Mouse (Mus musculus) telencephalon, adult 2 months (tissue): ENCODE results near the gene Foxo3.

Experiments used
- DNase-seq: peaks from one replicate; pipeline ENCODE4 v3.0.0-alpha.2; 2011; ENCODE audit warnings: low read depth, low spot score

Foxo3 gene

DNA sequence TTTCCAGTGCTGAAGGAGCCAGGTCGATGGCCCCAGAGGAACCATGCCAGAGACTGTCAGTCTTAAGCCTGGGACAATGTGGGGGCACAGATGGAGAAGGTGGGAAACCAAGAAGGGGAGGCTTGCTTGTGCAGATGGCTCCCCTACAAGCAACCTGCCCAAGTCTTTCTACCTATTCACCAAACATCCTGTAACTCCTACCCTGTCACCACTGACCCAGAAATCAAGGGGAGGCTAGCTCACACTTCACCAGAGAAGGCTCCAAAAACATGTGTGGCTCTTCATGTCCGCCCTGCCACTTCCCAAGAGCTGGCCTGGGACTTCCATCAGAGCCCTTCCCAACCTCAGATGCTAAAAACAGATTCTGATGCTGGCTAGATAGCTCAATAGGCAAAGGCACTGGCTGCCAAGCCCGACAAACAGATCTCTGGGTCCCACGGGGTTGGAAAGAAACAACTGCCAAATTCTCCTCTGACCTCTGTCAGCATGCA, 48.8 kb downstream of the Foxo3 start:
- DNase-seq = no peak

DNA sequence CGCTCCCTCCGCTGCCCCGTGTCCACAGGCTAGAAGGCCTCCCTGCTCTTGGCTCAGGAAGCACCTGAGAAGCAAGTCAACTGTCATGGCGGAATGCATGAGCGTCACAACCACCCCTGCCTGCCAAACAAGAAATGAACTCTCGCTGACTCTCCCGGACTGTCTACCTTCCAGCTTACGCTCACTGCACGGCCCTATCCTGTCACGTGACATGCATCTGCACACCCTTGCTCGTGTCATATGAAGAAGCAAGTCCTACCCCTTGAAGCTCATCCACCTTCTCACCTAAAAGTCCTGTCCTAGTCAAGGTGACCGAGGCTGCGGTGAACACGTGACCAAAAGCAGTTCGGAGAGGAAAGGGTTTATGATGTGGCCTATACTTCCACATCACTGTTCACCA, 50.4 kb downstream of the Foxo3 start:
- DNase-seq = no peak

DNA sequence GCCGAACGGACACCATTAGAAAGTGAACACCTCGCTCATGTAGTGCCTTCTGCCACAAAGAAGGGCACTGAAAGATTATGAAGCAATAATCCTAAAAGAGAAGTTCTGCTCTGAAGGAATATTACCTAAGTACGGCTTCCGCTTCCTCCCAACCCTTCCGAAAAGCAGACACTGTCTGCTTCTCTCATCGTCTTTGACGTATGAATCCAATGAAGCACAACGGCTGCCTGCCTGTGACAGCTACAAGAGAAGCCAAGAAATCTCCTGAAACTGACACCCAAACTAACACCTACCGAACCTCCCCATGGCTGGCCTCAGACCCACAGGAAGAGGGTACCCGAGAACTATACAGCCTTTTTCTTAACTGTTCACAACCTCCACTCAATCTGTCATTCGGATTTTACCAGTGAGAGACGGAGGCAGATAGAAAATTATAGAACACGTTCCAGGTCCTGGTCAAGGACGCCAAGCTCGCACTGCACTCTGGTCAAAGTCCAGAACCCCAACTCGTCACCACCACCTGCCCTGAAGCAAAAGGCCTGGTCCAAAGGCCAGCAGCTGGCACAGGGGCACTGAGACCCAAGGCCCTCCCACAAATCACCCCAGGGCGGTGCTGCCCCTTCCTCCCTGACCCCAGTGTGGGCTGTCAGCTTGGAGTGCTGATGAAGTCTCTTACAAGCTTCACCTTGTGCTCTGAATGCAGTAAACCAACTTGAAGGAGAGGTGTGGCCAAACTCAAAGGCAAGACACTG, 51.2 kb downstream of the Foxo3 start:
- DNase-seq = no peak

DNA sequence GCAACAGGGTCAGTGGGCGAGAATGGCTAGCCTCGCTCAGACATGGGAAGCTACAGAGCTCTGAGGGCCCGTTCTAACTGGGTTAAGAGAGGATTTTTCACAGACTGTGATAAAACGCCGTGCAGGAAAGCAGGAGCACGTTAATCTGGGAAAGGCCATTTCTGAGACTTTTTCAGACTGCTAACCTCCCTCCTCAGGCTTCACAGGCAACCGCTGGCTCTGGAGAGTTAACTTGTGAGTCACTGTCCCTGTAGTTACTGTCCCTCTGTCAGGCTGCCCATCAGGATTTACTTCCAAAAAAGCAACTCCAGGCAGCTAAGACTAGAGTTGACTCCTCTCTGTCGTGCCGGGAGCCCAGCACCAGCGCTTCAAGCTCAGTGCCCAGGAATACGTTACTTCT, 54.6 kb downstream of the Foxo3 start:
- no peak for DNase-seq

DNA sequence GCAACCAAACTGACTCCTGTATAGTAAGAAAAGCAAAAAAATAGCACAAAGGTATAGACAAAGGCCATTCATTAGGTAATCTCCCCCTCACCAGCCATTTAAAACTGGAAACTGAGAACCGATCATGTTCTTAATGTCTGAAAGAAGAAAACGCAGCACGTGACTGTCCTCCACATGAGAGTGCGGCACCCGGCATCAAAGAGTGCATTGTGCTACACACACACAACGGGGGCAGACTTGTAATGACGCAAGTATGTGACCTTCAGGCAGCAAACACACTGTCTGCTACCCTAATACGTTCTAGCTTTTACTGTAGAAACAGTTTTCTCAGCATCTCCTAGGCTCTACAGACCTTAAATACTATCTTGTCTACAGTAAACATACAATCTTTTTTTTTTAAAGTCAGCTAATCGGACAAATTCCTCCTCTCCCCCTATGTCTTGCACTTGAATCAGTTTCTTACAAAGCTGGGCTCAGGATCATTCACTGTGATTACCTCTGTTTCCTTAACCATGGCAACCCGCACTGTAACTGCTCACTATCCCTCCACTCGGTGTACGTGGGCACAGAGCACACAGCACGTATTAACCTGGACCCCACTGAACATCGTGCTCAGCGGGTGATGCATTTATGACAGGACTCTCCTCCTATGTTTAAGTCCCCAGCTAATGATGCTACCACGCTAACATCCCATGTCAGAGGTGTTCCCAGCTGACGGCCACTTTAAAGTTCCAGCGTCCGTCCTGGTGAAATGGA, 55.2 kb downstream of the Foxo3 start:
- no peak for DNase-seq

DNA sequence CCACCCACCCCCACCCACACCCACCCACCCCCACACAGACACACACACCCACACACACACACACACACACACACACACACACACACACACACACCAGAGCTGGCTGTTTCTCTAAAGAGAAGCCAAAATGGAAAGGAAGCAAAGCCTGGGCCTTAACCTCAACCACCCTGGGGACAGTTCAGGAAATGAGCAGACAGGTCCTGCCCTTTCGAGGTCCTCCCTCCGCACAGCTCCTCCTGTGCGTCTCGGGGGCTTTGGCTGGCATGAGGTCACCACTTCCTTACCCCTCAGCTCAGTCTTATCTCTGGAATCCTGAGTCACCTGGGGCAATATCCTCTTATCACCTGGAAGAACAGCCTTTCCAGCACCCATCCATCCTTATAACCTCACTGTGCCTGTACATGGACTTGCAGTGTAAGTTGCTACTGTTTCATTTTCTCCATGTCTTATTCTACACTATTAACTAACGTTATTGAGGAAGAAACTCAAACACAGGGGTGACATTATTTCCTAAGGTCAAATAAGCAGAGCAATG, 56.1 kb downstream of the Foxo3 start:
- DNase-seq = no peak

DNA sequence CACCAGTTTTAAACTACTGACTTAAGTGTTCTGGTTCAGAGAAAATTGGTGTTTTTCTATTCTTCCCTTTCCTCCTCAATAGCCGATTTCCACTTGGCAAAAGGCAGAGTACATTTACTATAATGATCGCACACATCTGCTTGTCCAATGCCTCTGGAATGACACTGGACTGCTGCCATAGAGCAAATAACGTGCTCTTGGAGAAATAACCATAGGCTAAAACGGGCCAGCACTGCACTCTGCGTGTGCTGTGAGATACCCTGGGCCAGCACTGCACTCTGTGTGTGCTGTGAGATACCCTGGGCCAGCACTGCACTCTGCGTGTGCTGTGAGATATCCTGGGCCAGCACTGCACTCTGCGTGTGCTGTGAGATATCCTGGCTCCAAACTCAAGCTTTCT, 65.1 kb downstream of the Foxo3 start:
- no peak for DNase-seq

DNA sequence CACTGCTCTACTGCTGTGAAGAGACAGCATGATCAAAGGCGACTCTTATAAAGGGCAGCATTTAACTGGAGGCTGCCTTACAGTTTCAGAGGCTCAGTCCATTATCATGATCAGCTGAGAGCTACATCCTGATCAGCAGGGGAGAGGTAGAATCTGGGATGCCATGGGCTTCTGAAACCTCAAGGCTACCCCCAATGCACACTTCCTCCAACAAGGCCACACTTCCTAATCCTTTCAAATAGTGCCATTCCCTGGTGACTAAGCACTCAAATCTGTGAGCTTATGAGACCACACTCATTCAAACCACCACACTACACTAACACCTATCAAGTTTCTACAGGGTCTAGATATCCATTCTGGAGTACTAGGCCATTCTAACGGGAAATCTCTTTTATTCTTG, 65.9 kb downstream of the Foxo3 start:
- no peak for DNase-seq

DNA sequence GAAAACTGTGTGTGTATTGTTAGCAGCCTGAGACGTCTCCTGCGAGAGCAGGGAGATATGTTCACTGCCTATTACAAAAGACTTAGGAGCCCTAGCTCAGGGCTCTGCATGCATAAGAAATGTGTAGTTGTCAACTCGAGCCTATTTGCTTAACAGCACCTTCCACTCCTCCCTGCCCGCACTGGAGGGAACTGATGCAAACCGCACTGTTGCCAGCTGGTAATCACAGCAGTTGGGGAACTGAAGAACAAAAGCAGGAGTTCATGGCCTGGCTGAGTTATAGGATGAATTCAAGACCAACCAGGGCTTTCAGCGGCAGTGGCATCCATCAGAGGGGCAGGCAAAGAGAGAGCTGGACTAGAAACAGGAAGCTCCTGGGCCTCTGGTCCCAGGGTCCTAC, 66.7 kb downstream of the Foxo3 start:
- DNase-seq = no peak

DNA sequence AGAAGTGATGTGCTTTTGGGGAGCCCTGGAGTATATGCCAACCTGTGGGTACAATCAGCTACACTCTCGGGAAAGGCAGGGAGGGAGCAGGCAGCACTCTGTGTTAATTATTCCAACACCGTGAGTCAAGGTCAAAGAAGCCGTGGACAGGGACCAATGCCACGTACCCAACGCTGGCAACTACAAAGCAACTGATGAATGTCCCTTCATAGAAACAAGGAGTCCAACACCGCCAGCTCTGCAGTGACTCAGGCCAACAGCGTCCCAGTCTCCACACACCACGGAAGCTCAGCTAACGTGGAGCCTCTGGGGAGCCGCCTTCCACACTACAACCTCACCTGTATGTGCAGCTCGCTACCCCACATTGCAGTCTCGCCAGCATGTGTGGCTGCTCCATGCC, 68.9 kb downstream of the Foxo3 start:
- no peak for DNase-seq

DNA sequence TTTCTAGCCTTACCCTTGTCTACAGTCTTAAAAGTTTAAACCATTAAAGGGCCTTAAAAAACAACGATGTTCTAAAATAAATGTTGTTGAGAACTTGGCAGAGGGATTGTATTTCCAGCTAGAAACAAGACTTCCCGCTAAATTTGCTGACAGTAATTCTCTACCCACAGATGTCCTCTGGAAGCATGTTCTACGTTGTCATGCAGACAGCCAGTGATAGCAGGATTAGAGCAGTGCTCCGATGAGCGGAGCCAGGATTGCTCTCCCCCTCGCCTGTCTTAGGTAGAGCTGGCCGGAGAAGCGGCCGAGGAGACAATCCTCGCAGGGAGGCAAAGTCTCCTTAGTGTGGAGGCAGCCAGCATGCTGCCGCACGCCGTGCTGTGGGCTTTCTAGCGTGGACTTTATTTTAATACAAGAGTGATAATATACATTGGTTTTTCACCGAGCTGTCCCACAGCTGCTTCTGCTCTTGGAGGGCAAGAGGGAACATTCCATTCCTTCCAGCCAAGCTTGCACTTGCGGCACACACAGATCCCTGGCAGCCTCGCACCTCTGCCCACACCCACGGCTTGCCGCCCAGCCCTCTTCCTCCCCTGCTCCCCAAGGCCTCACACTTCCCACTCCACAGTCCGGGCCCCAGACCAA, 71.7 kb downstream of the Foxo3 start:
- peak; percentile 21 for DNase-seq

DNA sequence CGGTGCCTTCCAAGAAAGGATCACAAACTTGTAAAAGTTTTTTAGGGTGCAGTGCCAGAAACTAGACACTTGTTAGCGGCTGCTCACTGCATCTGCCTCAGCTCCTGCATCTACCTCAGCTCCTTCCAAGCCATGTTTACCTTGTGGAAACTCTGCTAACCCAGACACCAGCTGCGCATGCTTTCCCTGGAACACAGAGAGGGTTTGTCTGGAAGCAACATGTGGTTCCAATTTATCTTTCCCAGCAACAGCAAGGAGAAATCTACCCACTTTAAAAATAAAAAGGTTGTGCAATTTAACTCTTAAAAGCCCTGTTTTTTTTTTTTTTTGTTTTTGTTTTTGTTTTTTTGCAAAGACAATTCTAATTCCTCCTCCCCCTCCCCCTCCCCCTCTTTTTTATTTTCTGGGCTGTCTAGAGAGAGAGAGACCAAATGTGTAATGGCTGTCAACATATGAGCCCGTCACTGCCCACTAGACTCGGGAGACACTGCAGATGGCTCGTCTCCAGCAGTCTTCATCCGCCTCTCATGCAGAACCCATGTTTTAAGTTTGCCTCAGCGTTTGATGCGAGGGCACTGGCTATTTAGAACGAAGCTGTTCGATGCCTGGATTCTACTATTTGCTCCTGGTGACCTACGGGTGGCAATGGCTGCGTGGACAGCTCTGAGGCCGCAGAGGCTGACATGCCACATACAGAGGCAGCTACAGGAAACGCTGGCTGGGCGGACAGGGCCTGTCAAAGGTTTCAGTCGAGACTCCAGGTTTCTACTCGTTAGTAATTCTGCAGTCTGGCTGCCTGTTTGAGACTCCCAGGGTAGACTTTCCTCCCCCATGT, 73.0 kb downstream of the Foxo3 start:
- DNase-seq = no peak

DNA sequence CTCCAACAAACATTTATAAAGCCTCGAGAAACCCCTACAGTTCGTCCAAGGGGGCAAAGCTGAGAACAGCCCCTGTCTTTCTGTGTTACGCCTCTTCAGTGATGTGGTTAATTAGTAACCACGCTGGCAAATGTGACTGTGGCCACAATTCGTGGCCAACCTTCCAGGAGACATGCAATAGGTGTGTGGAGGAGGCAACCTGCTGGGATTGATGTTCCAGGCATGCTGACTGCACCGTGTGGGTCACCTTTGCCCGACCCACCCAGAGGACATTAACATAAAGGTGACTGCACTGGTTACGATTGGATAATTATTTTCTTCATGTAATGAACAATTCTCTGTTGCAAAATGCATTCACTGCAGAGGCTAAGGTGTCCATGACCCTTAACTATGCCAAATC, 74.0 kb downstream of the Foxo3 start:
- DNase-seq = no peak

DNA sequence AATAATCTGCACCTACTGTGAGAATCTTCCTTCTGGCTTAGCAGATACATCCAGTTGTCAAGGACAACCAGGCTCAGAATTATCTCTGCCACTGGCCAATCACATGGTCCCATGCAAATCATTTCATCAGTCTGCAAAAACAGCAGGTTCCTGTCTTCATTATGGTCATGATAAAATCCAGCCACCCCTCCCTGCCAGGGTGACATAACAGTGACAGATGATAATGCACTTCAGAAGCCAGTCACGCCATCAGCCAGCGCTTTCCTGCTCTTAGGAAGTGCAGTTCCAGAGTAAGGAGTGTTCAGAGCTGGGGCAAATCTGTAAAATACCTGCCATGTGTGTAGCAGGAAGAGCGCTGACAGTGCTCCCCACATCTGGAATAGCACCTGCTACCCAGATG, 77.1 kb downstream of the Foxo3 start:
- no peak for DNase-seq

DNA sequence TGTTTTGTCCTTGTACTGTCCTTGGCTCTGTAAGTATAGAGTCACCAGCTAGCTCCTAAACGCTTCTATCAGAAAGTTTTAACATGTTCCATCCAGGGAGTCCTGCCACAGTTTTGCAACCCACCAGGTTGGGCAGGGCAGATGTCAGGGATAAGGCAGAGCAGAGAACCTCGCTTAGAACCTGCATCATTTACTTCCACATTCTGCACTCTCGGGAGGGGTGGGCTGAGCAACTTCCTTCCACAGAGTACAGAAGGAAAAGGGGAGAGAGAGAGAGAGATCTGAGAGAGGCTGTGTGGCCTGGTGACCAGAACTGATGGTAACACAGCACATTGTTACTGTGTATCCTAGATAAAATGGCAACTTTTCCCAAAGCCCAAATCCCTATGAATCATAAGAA, 77.9 kb downstream of the Foxo3 start:
- DNase-seq = no peak

DNA sequence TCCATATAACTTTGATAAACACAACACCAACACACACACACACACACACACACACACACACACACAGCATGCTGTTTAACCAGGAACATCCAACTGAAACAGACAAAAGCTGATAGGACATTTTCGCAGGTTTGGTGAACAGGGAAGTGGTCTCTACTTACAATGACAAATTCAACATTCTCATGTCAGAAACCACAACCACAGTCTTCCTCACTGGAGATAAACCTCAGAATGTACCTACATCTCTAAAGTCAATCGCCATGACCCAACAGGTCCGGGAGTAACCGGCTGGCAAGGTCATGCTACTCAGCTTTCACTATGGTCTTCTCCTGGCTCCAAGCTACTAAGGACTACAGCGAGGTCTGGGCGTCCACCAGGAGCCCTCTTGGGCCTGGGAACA, 81.8 kb downstream of the Foxo3 start:
- DNase-seq = no peak

DNA sequence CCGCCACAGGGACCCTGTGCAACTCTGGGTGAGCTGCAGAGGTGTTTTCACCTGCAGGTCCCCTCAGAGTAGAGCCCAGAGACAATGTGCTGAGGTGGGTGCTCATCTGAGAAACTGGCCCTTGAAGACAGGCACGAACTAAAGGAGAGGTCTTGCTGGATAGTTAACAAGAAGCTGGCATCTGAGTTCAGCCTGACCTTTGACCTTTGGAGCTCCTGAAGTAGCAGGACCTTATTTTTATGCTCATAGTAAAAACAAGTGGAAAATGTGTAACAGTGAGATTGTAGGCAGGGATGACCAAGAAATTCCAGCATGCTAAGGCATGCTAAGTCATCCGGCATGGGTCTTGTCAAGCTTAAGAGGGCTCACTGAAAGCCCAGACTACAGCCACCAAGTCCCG, 82.6 kb downstream of the Foxo3 start:
- DNase-seq = no peak

DNA sequence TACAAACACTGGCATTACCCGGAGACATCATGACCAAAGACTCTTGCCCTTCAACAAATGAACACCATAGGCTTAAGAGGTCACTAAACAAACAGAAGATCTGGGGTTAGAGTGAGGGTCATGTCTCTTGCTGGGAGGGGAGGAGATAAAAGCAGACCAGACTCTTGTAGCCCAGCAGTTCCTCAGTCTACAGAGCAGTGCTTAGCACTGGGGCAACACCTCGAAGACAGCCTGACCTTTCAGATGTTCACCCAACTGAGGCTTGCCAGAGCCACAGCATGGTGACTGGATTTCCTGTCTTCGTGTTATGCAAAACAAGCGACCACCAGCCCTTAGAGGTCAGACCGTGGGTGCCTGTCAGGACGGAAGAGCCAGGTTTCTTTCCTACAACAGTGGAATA, 83.6 kb downstream of the Foxo3 start:
- no peak for DNase-seq

DNA sequence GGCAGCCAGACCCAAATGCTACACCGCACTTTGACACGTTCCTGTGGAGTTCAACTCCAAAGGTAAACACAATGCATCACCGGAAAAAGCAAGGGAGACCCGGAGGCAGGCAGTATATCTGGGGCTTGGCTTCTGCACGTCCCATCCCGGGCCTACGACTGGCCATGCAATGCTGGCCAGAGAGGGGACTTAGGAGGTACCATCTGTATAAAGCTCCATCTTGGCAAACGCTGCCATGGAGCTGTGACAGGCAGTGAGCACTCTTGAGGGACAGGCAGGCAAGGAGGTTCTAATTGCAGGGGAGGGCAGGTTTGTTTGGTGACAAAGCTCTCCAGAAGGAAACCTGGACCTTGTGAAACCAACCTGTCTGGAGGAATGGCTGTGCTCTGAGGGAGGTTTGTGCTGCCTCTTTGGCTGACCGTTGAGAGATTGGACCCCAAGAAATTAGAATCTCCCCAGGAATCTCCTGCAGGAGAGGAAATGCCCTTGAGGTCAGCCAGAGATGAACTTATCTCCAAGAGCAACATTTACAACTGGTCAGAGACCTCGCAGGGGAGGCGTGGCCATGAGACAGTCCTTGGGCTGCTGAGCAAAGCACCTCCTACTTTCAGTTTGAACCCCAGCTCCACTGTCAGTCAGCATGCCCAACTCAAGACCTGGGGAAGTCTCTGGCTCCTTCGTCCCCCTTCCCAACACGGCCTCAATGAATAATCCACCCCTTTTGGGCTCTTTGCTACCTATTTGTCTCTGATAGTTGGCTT, 86.7 kb downstream of the Foxo3 start:
- no peak for DNase-seq

DNA sequence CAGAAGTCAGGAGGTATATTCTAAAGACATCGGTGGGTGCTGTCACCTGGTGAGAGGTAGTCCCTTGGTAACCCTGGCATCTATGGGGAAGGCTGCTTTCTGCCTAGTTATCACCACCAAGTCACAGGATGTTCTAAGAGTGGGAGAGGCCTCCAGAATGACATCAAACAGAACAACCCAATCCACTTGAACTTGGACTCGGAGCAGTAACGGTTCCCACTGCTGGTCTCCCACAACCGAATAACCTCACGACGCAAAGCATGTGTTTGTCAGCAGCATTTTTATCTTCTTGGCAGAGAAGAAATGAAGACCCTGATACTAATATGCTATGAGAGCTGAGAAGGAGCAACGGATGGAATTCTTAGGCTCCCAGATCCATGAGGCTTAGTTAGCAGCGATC, 87.5 kb downstream of the Foxo3 start:
- no peak for DNase-seq

DNA sequence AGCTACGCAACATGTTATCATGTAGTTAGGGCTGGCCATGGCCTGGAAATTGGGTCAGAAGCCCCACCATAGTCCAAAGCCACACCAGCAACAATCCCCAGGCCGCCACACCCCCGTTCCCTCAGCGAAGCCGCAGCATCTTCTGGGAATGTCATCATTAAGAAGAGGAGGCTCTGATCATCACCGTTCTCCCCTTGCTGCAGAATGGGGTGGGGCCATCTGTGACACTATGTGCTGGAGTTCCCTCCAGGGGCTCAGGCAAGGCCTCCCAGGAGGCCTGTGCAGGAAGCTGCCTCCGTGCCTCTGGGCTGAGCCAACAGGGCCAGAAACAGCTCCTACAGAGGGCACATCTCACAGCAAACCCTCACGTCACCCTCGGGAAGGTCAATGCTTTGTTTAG, 88.5 kb downstream of the Foxo3 start:
- no peak for DNase-seq
